In genomic region chr11:95409450-95410112, GRCm38 (mm10) we compare ENCODE assay signal across 25 mouse cellular contexts. TPM values are rescaled to one million over a fixed set of nuclear protein-coding genes. Genes with fewer than 3 reads are reported as not detected.
DNase-seq lines count a peak whose midpoint lies in the region; ATAC-seq and TF ChIP-seq lines count a peak whose summit lies in the region.
"Had no signal": no experiment of that assay in that cellular context is flagged by ENCODE, and none has a peak within 500 bp of the region (broad histone marks: within the 10 kb centered on the region; RNA-seq: fewer than 3 reads in every experiment).

No protein-coding gene starts in this region.

- no peak overlapping the region for H3K9ac ChIP-seq in lung, embryonic 14.5 days
- H3K9ac ChIP-seq: embryonic facial prominence, embryonic 15.5 days; heart, embryonic 15.5 days; hindbrain, embryonic 13.5 days had no signal

- DNase-seq in cerebellum, adult 9-10 months = peak; percentile 38
- no peak for DNase-seq in cerebellum, postnatal 36 days
- peak; percentile 80 for DNase-seq in lung, embryonic 14.5 days
- DNase-seq in lung, adult 2 months = no peak
- peak; percentile 85 for DNase-seq in lung, postnatal 25 days (ENCODE audit: low spot score)
- no peak for DNase-seq in gastrocnemius, postnatal 25 days
- DNase-seq: adrenal gland, postnatal 14 days; B cell, adult 2 months; cerebellum, adult 11-12 months; cerebellum, adult 9-11 months; embryo, embryonic 11 days; gastrocnemius, adult 2 months; gastrocnemius, postnatal 36 days; heart, adult 18-20 months; heart, postnatal 14 days had no signal

- no peak overlapping the region for H3K4me3 ChIP-seq in lung, embryonic 14.5 days (ENCODE audit: low read depth, low read length)
- no peak overlapping the region for H3K4me3 ChIP-seq in lung, adult 2 months (replicated peaks; ENCODE audit: extremely low read depth, low read depth, low read length)
- H3K4me3 ChIP-seq: embryonic facial prominence, embryonic 15.5 days; erythroblast, embryonic 14.5 days; forebrain, embryonic 10.5 days; gastrocnemius, adult 2 months; heart, embryonic 15.5 days; hindbrain, embryonic 13.5 days had no signal

- H3K4me1 ChIP-seq in lung, embryonic 14.5 days (ENCODE audit: insufficient read depth) = no peaks in the 10 kb centered on the region
- H3K4me1 ChIP-seq in lung, adult 2 months (ENCODE audit: control insufficient read depth, insufficient read depth, low read length) = no peaks in the 10 kb centered on the region
- H3K4me1 ChIP-seq: heart, embryonic 15.5 days; hindbrain, embryonic 13.5 days had no signal

- no peaks in the 10 kb centered on the region for H3K27me3 ChIP-seq in lung, embryonic 14.5 days (ENCODE audit: insufficient read depth, low read length)
- H3K27me3 ChIP-seq: embryonic facial prominence, embryonic 15.5 days; heart, embryonic 15.5 days; hindbrain, embryonic 13.5 days had no signal

- WGBS in lung, embryonic 14.5 days = 66% methylated on average over 10 of the region's 10 CpGs
- 58% methylated on average over 10 of the region's 10 CpGs for WGBS in lung, adult 2 months

- H3K36me3 ChIP-seq in lung, embryonic 14.5 days (ENCODE audit: insufficient read depth) = no peaks in the 10 kb centered on the region
- H3K36me3 ChIP-seq: embryonic facial prominence, embryonic 15.5 days; forebrain, embryonic 10.5 days; G1E; heart, embryonic 15.5 days; hindbrain, embryonic 13.5 days had no signal

- TF ChIP-seq POLR2A in lung, adult 2 months (IDR thresholded peaks at IDR 0.05; ENCODE audit: borderline replicate concordance, extremely low read depth, low read depth, low read length) = no peak

- TF ChIP-seq CTCF in lung, embryonic 14.5 days (IDR thresholded peaks at IDR 0.05; ENCODE audit: low read depth) = no peak
- TF ChIP-seq CTCF in lung, adult 2 months (IDR thresholded peaks at IDR 0.05; ENCODE audit: insufficient read depth, low read length) = no peak

- no peak overlapping the region for H3K4me2 ChIP-seq in lung, embryonic 14.5 days
- H3K4me2 ChIP-seq: embryonic facial prominence, embryonic 15.5 days; heart, embryonic 11.5 days; heart, embryonic 15.5 days; hindbrain, embryonic 13.5 days had no signal

- ATAC-seq in lung, embryonic 14.5 days (ENCODE audit: insufficient read depth) = no peak
- ATAC-seq in inflammation-experienced regulatory T-cells, adult 6 months = no peak
- ATAC-seq: CD4-positive, CD25-positive, alpha-beta regulatory T cell, adult 4 months; forebrain, embryonic 14.5 days had no signal

- H3K27ac ChIP-seq in lung, embryonic 14.5 days (ENCODE audit: low read depth) = peak overlapping the region; percentile 21; the same call in 1 of the 2 replicates
- H3K27ac ChIP-seq: embryonic facial prominence, embryonic 15.5 days; forebrain, embryonic 10.5 days; gastrocnemius, adult 2 months; heart, embryonic 15.5 days; hindbrain, embryonic 13.5 days had no signal

- no peaks in the 10 kb centered on the region for H3K9me3 ChIP-seq in lung, embryonic 14.5 days (ENCODE audit: low read depth, low read length)
- H3K9me3 ChIP-seq: embryonic facial prominence, embryonic 15.5 days; forebrain, embryonic 10.5 days; G1E; heart, embryonic 15.5 days; hindbrain, embryonic 13.5 days had no signal

RNA-seq across cellular contexts. Expression of gene Spop, which starts 4.3 kb away (rescaled TPM):
- 112 and 114 TPM in 2 replicates for polyA plus RNA-seq in lung, embryonic 14.5 days (2014; fragmentation: Nextera tagmentation; extraction: Ambion mirVana)
- polyA plus RNA-seq in lung, adult 2 months (2012; rRNA removed) = 70.1 and 125 TPM in 2 replicates
- 100 to 1,000 TPM; 127 to 172 (median 157) TPM for polyA plus RNA-seq in inflammation-experienced regulatory T-cells, adult 6 months (2017; shearing (Covaris generic))
- 100 to 1,000 TPM; 176 to 216 TPM for total RNA-seq in gastrocnemius, postnatal 25 days (2021)

RNA-seq across cellular contexts. Expression of gene Slc35b1, which starts 25.1 kb away (rescaled TPM):
- polyA plus RNA-seq in lung, embryonic 14.5 days (2014; fragmentation: Nextera tagmentation; extraction: Ambion mirVana) = 104 and 112 TPM in 2 replicates
- 60.6 and 80.9 TPM in 2 replicates for polyA plus RNA-seq in lung, adult 2 months (2012; rRNA removed)
- polyA plus RNA-seq in inflammation-experienced regulatory T-cells, adult 6 months (2017; shearing (Covaris generic)) = 10 to 100 TPM; 63.5 to 83.2 (median 70.3) TPM
- total RNA-seq in gastrocnemius, postnatal 25 days (2021) = 10 to 100 TPM; 38.8 to 40.7 TPM

Comparison
In these comparisons a context has a peak if more than half of its experiments do, and no peak if none do; other contexts are left out.
1. DNase-seq: peak in cerebellum, adult 9-10 months (single experiment), lung, embryonic 14.5 days (single experiment) and lung, postnatal 25 days (single experiment); none in cerebellum, postnatal 36 days (0 of 2), lung, adult 2 months (single experiment) and gastrocnemius, postnatal 25 days (single experiment).